Mouse (Mus musculus) limb, embryonic 13.5 days (tissue): ENCODE measurements around the gene Isca2. TPM values are rescaled to one million over a fixed set of nuclear protein-coding genes. Genes with fewer than 3 reads are reported as not detected.

ENCODE experiments used
- ATAC-seq: fragments of 200-750 bp; cut with Nextera tagmentation; 2 replicates; pipeline ENCODE4 v1.8.0; 2017; ENCODE audit warnings: low read depth, moderate number of reproducible peaks, moderate TSS enrichment; ENCODE audit not compliant: low FRiP score
- H3K27ac ChIP-seq: fragments of 300-500 bp; sonication (generic); 2 replicates; pipeline ENCODE4 v1.5.1; 2015; ENCODE audit warnings: inconsistent platforms, mild to moderate bottlenecking, moderate library complexity
- H3K27me3 ChIP-seq: fragments of 300-500 bp; sonication (generic); 2 replicates; pipeline ENCODE4 v1.6.1; 2015; ENCODE audit warnings: mild to moderate bottlenecking, inconsistent platforms
- H3K36me3 ChIP-seq: fragments of 300-500 bp; sonication (generic); 2 replicates; pipeline ENCODE4 v1.6.1; 2015; ENCODE audit warnings: inconsistent platforms, mild to moderate bottlenecking, moderate library complexity
- H3K4me1 ChIP-seq: fragments of 300-500 bp; sonication (generic); 2 replicates; pipeline ENCODE4 v1.6.1; 2015; ENCODE audit warnings: inconsistent platforms
- H3K4me2 ChIP-seq: fragments of 300-500 bp; sonication (generic); replicated peaks from 2 replicates; pipeline ENCODE4 v1.6.1; 2015; ENCODE audit warnings: inconsistent platforms, mild to moderate bottlenecking, moderate library complexity
- H3K4me3 ChIP-seq: fragments of 300-500 bp; sonication (generic); 2 replicates; pipeline ENCODE4 v1.5.1; 2015; ENCODE audit warnings: moderate library complexity, mild to moderate bottlenecking, inconsistent platforms
- H3K9ac ChIP-seq: fragments of 300-500 bp; sonication (generic); 2 replicates; pipeline ENCODE4 v1.6.1; 2015; ENCODE audit warnings: mild to moderate bottlenecking, inconsistent platforms
- H3K9me3 ChIP-seq: fragments of 300-500 bp; sonication (generic); 2 replicates; pipeline ENCODE4 v1.6.1; 2016; ENCODE audit warnings: inconsistent platforms
- WGBS: fragments of 180-500 bp; shearing (Covaris S2); methylation state at CpG from one replicate; pipeline ENCODE4 v1.1.7; 2015; 5-methylcytosine and 5-hydroxymethylcytosine counted together
- polyA plus RNA-seq: library from polyadenylated mRNA; unstranded; fragments of >200 nt; fragmentation: Nextera tagmentation; extraction: Ambion mirVana; gene quantifications from 2 replicates; pipeline ENCODE4 v1.2.1, GENCODE M21; 2015

Isca2 gene
- polyA plus RNA-seq, 1 experiment from 2014 or later: 153 TPM

DNA sequence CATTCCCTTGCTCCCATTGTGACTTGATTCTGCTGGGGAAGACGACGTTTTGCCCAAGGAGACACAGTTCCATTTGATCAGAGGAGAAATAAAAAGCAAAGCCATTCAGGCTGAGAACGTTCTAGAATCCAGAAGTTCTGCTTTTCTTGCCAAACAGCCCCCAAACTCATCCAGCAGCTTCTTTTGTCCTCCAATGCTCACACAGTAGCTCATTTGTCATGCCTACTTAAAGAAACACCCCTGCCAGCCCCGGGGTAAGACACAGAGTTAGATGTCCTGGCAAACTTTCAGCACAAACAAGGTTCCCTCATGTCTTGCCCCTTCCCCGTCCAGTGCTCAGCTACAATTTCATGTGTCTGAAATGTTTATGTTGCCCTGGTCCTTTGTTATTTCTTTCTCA is 51.2 kb downstream of the Isca2 start:
- Histone ChIP-seq H3K4me3 (no peak overlapping the region), H3K4me1 (peaks cover 7% of the 10 kb centered on the region), H3K9me3 (no peaks in the 10 kb centered on the region), H3K27me3 (peaks cover 17% of the 10 kb centered on the region), H3K36me3 (no peaks in the 10 kb centered on the region), H3K9ac (no peak overlapping the region), H3K27ac (no peak overlapping the region), H3K4me2 (no peak overlapping the region)
- 81% methylated on average over 5 of the region's 5 CpGs for WGBS
- ATAC-seq: no peak

Other genes starting within 250 kb of the Isca2 start
- 0.25 and 0.33 TPM in 2 replicates for gene Vsx2, start 203.5 kb upstream of the Isca2 start, polyA plus RNA-seq
- 18.6 and 19.7 TPM in 2 replicates for gene Abcd4, start 155.8 kb upstream of the Isca2 start, polyA plus RNA-seq
- 0.10 and 0.13 TPM in 2 replicates for gene Vrtn, start 132.2 kb upstream of the Isca2 start, polyA plus RNA-seq
- not detected in 2 replicates for gene Syndig1l, start 74.4 kb upstream of the Isca2 start, polyA plus RNA-seq
- gene Npc2, start 99 bp upstream of the Isca2 start, polyA plus RNA-seq: 78.9 and 79.4 TPM in 2 replicates
- gene Ltbp2, start 103.3 kb downstream of the Isca2 start, polyA plus RNA-seq: 1.0 and 2.7 TPM in 2 replicates
- 146 and 167 TPM in 2 replicates for gene Fcf1, start 197.6 kb downstream of the Isca2 start, polyA plus RNA-seq
- gene Arel1, start 197.6 kb downstream of the Isca2 start, polyA plus RNA-seq: 14.0 and 14.9 TPM in 2 replicates
- gene Ylpm1, start 223.1 kb downstream of the Isca2 start, polyA plus RNA-seq: 37.1 and 38.2 TPM in 2 replicates